ENCODE assay signal across 8 mouse cellular contexts in the genomic region with DNA sequence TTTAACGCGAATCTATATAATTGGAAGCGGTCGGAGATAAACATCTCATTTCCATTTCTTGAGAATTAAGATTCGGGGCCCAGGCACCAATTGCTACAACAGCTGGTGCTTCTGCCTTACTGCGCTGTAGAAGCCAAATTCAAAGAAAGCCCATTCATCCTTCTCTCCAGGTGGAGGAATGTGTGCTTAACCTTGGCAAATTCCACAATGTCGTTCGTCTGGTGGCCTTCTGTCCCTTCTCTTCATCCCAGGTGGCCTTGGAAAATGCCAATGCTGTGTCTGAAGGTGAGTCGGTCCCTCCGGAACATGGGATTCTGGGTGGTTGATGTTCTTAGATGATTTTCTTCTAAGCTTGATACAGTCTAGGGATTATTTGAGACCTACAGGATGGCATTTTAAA. TPM values are rescaled to one million over a fixed set of nuclear protein-coding genes. Genes with fewer than 3 reads are reported as not detected.
DNase-seq lines count a peak whose midpoint lies in the region; ATAC-seq and TF ChIP-seq lines count a peak whose summit lies in the region.

No protein-coding gene starts in this region.

- TF ChIP-seq CTCF in CH12.LX (conservative IDR thresholded peaks at IDR 0.05 in 1 of 2, IDR thresholded peaks at IDR 0.05 in 1 of 2; ENCODE audit: low read depth in 2 of 2, low read length in 2 of 2): no peak
- TF ChIP-seq CTCF in liver, embryonic 14.5 days (IDR thresholded peaks at IDR 0.05; ENCODE audit: low read depth): no peak

- TF ChIP-seq RAD21 in CH12.LX (IDR thresholded peaks at IDR 0.05; ENCODE audit: low read depth, low read length): no peak

- no peak for TF ChIP-seq EP300 in CH12.LX (IDR thresholded peaks at IDR 0.05; ENCODE audit: low read length)
- TF ChIP-seq EP300 in liver, embryonic 14.5 days (IDR thresholded peaks at IDR 0.05; ENCODE audit: low read depth): no peak

- no peak for DNase-seq in heart, embryonic 10.5 days (ENCODE audit: low spot score)
- no peak for DNase-seq in heart, adult 11 months
- DNase-seq in CH12.LX (ENCODE audit: extremely low read depth): peak; percentile 22
- DNase-seq in liver, embryonic 14.5 days (ENCODE audit: low read depth in 3 of 3, low spot score in 3 of 3): no peak
- no peak for DNase-seq in right cerebral cortex, postnatal 36 days (ENCODE audit: low spot score in 2 of 2)
- DNase-seq in urinary bladder, postnatal 10 days (ENCODE audit: low spot score): no peak
- no peak for DNase-seq in thymus, postnatal 36 days

- no peak for ATAC-seq in forebrain, embryonic 12.5 days (ENCODE audit: low FRiP score)
- ATAC-seq in liver, embryonic 14.5 days (ENCODE audit: insufficient read depth): no peak

- peak overlapping the region; percentile 72 for H3K9ac ChIP-seq in CH12.LX (ENCODE audit: insufficient read depth, low read depth)
- peak overlapping the region; percentile 92 for H3K9ac ChIP-seq in forebrain, embryonic 12.5 days
- peak overlapping the region; percentile 97 for H3K9ac ChIP-seq in liver, embryonic 14.5 days (replicated peaks)

- in situ Hi-C loops in CH12.LX (cut with MboI; ENCODE audit: low pct_ligation_motif_present, low pct_unique_long_range_greater_than_20kb, low sequenced_read_pairs): loop anchor here (25.0 kb wide), 1 partner anchor 287 kb away; a partner anchor contains a TSS

- dilution Hi-C loops in CH12.LX (cut with MboI; ENCODE audit: extremely low pct_ligation_motif_present, extremely low pct_unique_long_range_greater_than_20kb, low sequenced_read_pairs): no loop called here

- WGBS in heart, embryonic 10.5 days: 2% methylated on average over 10 of the region's 10 CpGs
- 1% methylated on average over 10 of the region's 10 CpGs for WGBS in forebrain, embryonic 12.5 days
- WGBS in liver, embryonic 14.5 days (ENCODE audit: insufficient replicate concordance): under 1% methylated on average over 10 of the region's 10 CpGs

- no peak for TF ChIP-seq POLR2A in CH12.LX (IDR thresholded peaks at IDR 0.05; ENCODE audit: low read depth, low read length)

- H3K4me3 ChIP-seq in heart, embryonic 10.5 days: peak overlapping the region; percentile 94
- peak overlapping the region; percentile 69 to 97 (median 78) for H3K4me3 ChIP-seq in CH12.LX (replicated peaks in 1 of 3; ENCODE audit: low read depth in 2 of 3, low read length in 2 of 3, poor library complexity in 1 of 3)
- H3K4me3 ChIP-seq in forebrain, embryonic 12.5 days (replicated peaks): peak overlapping the region; percentile 93
- H3K4me3 ChIP-seq in liver, embryonic 14.5 days (ENCODE audit: insufficient read depth in 1 of 2, low read depth in 2 of 2, low read length in 2 of 2): peak overlapping the region; percentile 87 to 98

- peaks cover 25% of the 10 kb centered on the region for H3K4me1 ChIP-seq in heart, embryonic 10.5 days
- peaks cover 15 to 44% of the 10 kb centered on the region in 2 experiments for H3K4me1 ChIP-seq in CH12.LX (ENCODE audit: control insufficient read depth in 1 of 2, insufficient read depth in 2 of 2)
- H3K4me1 ChIP-seq in forebrain, embryonic 12.5 days: peaks cover 35% of the 10 kb centered on the region
- peaks cover 5 to 23% of the 10 kb centered on the region in 2 experiments; a peak in 3 of 4 replicates for H3K4me1 ChIP-seq in liver, embryonic 14.5 days (replicated peaks; ENCODE audit: control insufficient read depth in 2 of 2, insufficient read depth in 2 of 2, low read length in 1 of 2)

- H3K9me3 ChIP-seq in heart, embryonic 10.5 days: no peaks in the 10 kb centered on the region
- H3K9me3 ChIP-seq in CH12.LX (replicated peaks; ENCODE audit: low read length): no peaks in the 10 kb centered on the region
- no peaks in the 10 kb centered on the region for H3K9me3 ChIP-seq in forebrain, embryonic 12.5 days
- H3K9me3 ChIP-seq in liver, embryonic 14.5 days (ENCODE audit: control insufficient read depth, low read length): no peaks in the 10 kb centered on the region

- H3K4me2 ChIP-seq in CH12.LX (ENCODE audit: insufficient read depth, low read depth, poor library complexity, severe bottlenecking): peak overlapping the region; percentile 94
- H3K4me2 ChIP-seq in forebrain, embryonic 12.5 days: peak overlapping the region; percentile 88
- peak overlapping the region; percentile 98 for H3K4me2 ChIP-seq in liver, embryonic 14.5 days (ENCODE audit: low read depth)

- peaks cover 47% of the 10 kb centered on the region for H3K36me3 ChIP-seq in heart, embryonic 10.5 days
- H3K36me3 ChIP-seq in CH12.LX (replicated peaks in 1 of 2; ENCODE audit: control insufficient read depth in 1 of 2, insufficient read depth in 1 of 2, low read length in 1 of 2): peaks cover 41 to 50% of the 10 kb centered on the region in 2 experiments
- peaks cover 43% of the 10 kb centered on the region for H3K36me3 ChIP-seq in forebrain, embryonic 12.5 days (replicated peaks)
- H3K36me3 ChIP-seq in liver, embryonic 14.5 days (replicated peaks; ENCODE audit: control insufficient read depth, insufficient read depth, low read depth): peaks cover 45% of the 10 kb centered on the region

- H3K27ac ChIP-seq in heart, embryonic 10.5 days: peak overlapping the region; percentile 98
- H3K27ac ChIP-seq in CH12.LX (ENCODE audit: insufficient read depth, low read depth): peak overlapping the region; percentile 37; the same call in 1 of the 2 replicates
- peak overlapping the region; percentile 96 for H3K27ac ChIP-seq in forebrain, embryonic 12.5 days
- H3K27ac ChIP-seq in liver, embryonic 14.5 days: peak overlapping the region; percentile 71

- no peaks in the 10 kb centered on the region for H3K27me3 ChIP-seq in heart, embryonic 10.5 days (ENCODE audit: insufficient read depth, poor library complexity, severe bottlenecking)
- no peaks in the 10 kb centered on the region for H3K27me3 ChIP-seq in CH12.LX (replicated peaks)
- no peaks in the 10 kb centered on the region for H3K27me3 ChIP-seq in forebrain, embryonic 12.5 days
- no peaks in the 10 kb centered on the region for H3K27me3 ChIP-seq in liver, embryonic 14.5 days (ENCODE audit: control insufficient read depth, insufficient read depth, low read length)

- H3K79me2 ChIP-seq in CH12.LX (replicated peaks; ENCODE audit: control insufficient read depth, extremely low read depth, insufficient read depth, poor library complexity, severe bottlenecking): peaks cover 37% of the 10 kb centered on the region

TF ChIP-seq in CH12.LX, 34 proteins besides CTCF, POLR2A, EP300 and RAD21 (continues in another document):
- TF ChIP-seq JUND (conservative IDR thresholded peaks at IDR 0.05; ENCODE audit: low read depth, low read length): no peak
- no peak for TF ChIP-seq GABPA (IDR thresholded peaks at IDR 0.05; ENCODE audit: insufficient replicate concordance, low read depth, low read length)
- TF ChIP-seq USF2 (conservative IDR thresholded peaks at IDR 0.05; ENCODE audit: low read depth, low read length): no peak
- no peak for TF ChIP-seq TCF12 (IDR thresholded peaks at IDR 0.05; ENCODE audit: low read depth, low read length)
- TF ChIP-seq PAX5 (IDR thresholded peaks at IDR 0.05; ENCODE audit: low read length): no peak
- TF ChIP-seq ETS1 (conservative IDR thresholded peaks at IDR 0.05; ENCODE audit: low read depth, low read length): no peak
- no peak for TF ChIP-seq HCFC1 (IDR thresholded peaks at IDR 0.05; ENCODE audit: low read depth, low read length)
- no peak for TF ChIP-seq KAT2A (IDR thresholded peaks at IDR 0.05; ENCODE audit: insufficient replicate concordance, low read length)
- TF ChIP-seq RCOR1 (conservative IDR thresholded peaks at IDR 0.05; ENCODE audit: low read depth, low read length): no peak
- TF ChIP-seq IRF4 (IDR thresholded peaks at IDR 0.05; ENCODE audit: low read depth, low read length): no peak
- no peak for TF ChIP-seq MAFK (IDR thresholded peaks at IDR 0.05; ENCODE audit: insufficient replicate concordance, low read length)
- TF ChIP-seq MXI1 (IDR thresholded peaks at IDR 0.05; ENCODE audit: low read depth, low read length): no peak
- no peak for TF ChIP-seq MAZ (IDR thresholded peaks at IDR 0.05; ENCODE audit: low read depth, low read length)
- no peak for TF ChIP-seq CHD1 (IDR thresholded peaks at IDR 0.05; ENCODE audit: low read depth, low read length)
- TF ChIP-seq BHLHE40 (IDR thresholded peaks at IDR 0.05; ENCODE audit: low read depth, low read length): no peak
- no peak for TF ChIP-seq NRF1 (IDR thresholded peaks at IDR 0.05; ENCODE audit: low read depth, low read length)
- TF ChIP-seq USF1 (IDR thresholded peaks at IDR 0.05; ENCODE audit: low read depth, low read length): no peak
- TF ChIP-seq NELFE (IDR thresholded peaks at IDR 0.05; ENCODE audit: low read depth, low read length): no peak
- no peak for TF ChIP-seq ZC3H11A (IDR thresholded peaks at IDR 0.05; ENCODE audit: low read depth, low read length)

RNA-seq across cellular contexts. Expression of a gene that starts 0.6 kb away (rescaled TPM):
- polyA plus RNA-seq in heart, embryonic 10.5 days (2016; fragmentation: Nextera tagmentation; extraction: Ambion mirVana): 258 and 379 TPM in 2 replicates
- total RNA-seq in CH12.LX (2012; rRNA removed) (523 and 663 TPM in 2 replicates), CH12.LX (2014; rRNA removed) (725 and 772 TPM in 2 replicates)
- polyA plus RNA-seq in CH12.LX (2012; ENCODE audit: insufficient read length, low read depth): 1,109 and 1,141 TPM in 2 replicates
- polyA plus RNA-seq in forebrain, embryonic 12.5 days (2016; fragmentation: Nextera tagmentation; extraction: Ambion mirVana): 366 and 374 TPM in 2 replicates
- polyA plus RNA-seq in liver, embryonic 14.5 days (2012; rRNA removed): 109 and 201 TPM in 2 replicates
- 181 and 182 TPM in 2 replicates for polyA plus RNA-seq in liver, embryonic 14.5 days (2014; fragmentation: Nextera tagmentation; extraction: Ambion mirVana)

RNA-seq across cellular contexts. Expression of a gene that starts 9.5 kb away (rescaled TPM):
- polyA plus RNA-seq in heart, embryonic 10.5 days (2016; fragmentation: Nextera tagmentation; extraction: Ambion mirVana): 198 and 238 TPM in 2 replicates
- total RNA-seq in CH12.LX (2012; rRNA removed): 134 TPM in 2 replicates
- total RNA-seq in CH12.LX (2014; rRNA removed): 160 and 179 TPM in 2 replicates
- 220 and 315 TPM in 2 replicates for polyA plus RNA-seq in CH12.LX (2012; ENCODE audit: insufficient read length, low read depth)
- polyA plus RNA-seq in forebrain, embryonic 12.5 days (2016; fragmentation: Nextera tagmentation; extraction: Ambion mirVana): 130 TPM in 2 replicates
- 71.8 and 104 TPM in 2 replicates for polyA plus RNA-seq in liver, embryonic 14.5 days (2012; rRNA removed)
- 95.1 and 105 TPM in 2 replicates for polyA plus RNA-seq in liver, embryonic 14.5 days (2014; fragmentation: Nextera tagmentation; extraction: Ambion mirVana)

RNA-seq across cellular contexts. Expression of a gene that starts 20.1 kb away (rescaled TPM):
- polyA plus RNA-seq in heart, embryonic 10.5 days (2016; fragmentation: Nextera tagmentation; extraction: Ambion mirVana): 0.42 and 1.1 TPM in 2 replicates
- 0.13 TPM in 1 of 2 replicates, not detected in the other for total RNA-seq in CH12.LX (2012; rRNA removed)
- not detected in 2 replicates for total RNA-seq in CH12.LX (2014; rRNA removed)
- 0.10 TPM in 1 of 2 replicates, not detected in the other for polyA plus RNA-seq in CH12.LX (2012; ENCODE audit: insufficient read length, low read depth)
- 2.7 and 2.9 TPM in 2 replicates for polyA plus RNA-seq in forebrain, embryonic 12.5 days (2016; fragmentation: Nextera tagmentation; extraction: Ambion mirVana)
- 0.32 and 0.37 TPM in 2 replicates for polyA plus RNA-seq in liver, embryonic 14.5 days (2012; rRNA removed)
- 0.05 TPM in 1 of 2 replicates, not detected in the other for polyA plus RNA-seq in liver, embryonic 14.5 days (2014; fragmentation: Nextera tagmentation; extraction: Ambion mirVana)

Comparison
In these comparisons a context has a peak if more than half of its experiments do, and no peak if none do; other contexts are left out.
1. H3K27ac ChIP-seq: peak in every context shown above with its lines; median percentile 98 in heart, embryonic 10.5 days; 96 in forebrain, embryonic 12.5 days; 71 in liver, embryonic 14.5 days; 37 in CH12.LX.